Mouse (Mus musculus): ENCODE measurements around the gene Cntnap5a. TPM values are rescaled to one million over a fixed set of nuclear protein-coding genes. Genes with fewer than 3 reads are reported as not detected.

Cntnap5a gene
- total RNA-seq, 2 experiments from 2014 or later, result 28.5 to 28.8 TPM

Small RNA genes within 50 kb of the gene (microRNA-seq; reads per million reads assigned to microRNA genes)
- 0 reads per million in 2 experiments for gene Gm23393

Measured in left cerebral cortex, postnatal 14 days (tissue).